ENCODE assay signal across 19 mouse cellular contexts in genomic region chr3:101722001-101722400, GRCm38 (mm10).
DNase-seq lines count a peak whose midpoint lies in the region; ATAC-seq lines count a peak whose summit lies in the region.
"Had no signal": no experiment of that assay in that cellular context is flagged by ENCODE, and none has a peak within 500 bp of the region (broad histone marks: within the 10 kb centered on the region; RNA-seq: fewer than 3 reads in every experiment).

No protein-coding gene starts in this region.

- no peak overlapping the region for H3K4me3 ChIP-seq in heart, embryonic 11.5 days (ENCODE audit: low read depth, low read length)

- H3K9ac ChIP-seq in heart, embryonic 11.5 days (ENCODE audit: low read depth, low read length): no peak overlapping the region

- H3K4me1 ChIP-seq in heart, embryonic 11.5 days (ENCODE audit: control insufficient read depth, insufficient read depth, low read length): no peaks in the 10 kb centered on the region

- H3K9me3 ChIP-seq in heart, embryonic 11.5 days (replicated peaks; ENCODE audit: control insufficient read depth, low read length): no peaks in the 10 kb centered on the region
- H3K9me3 ChIP-seq: G1E had no signal

- H3K27me3 ChIP-seq in heart, embryonic 11.5 days (ENCODE audit: control insufficient read depth, insufficient read depth, low read length): no peaks in the 10 kb centered on the region
- H3K27me3 ChIP-seq: CH12.LX, Patski had no signal

- no peak for ATAC-seq in heart, embryonic 11.5 days (replicated peaks; ENCODE audit: insufficient number of reproducible peaks, low FRiP score, low TSS enrichment)
- ATAC-seq: activated CD4-positive, CD25-positive, alpha-beta regulatory T cell, adult 4 months; CD4-positive, CD25-positive, alpha-beta regulatory T cell, adult 4 months; Patski had no signal

- no peaks in the 10 kb centered on the region for H3K36me3 ChIP-seq in heart, embryonic 11.5 days (ENCODE audit: control insufficient read depth, insufficient read depth, low read length)
- H3K36me3 ChIP-seq: G1E had no signal

- H3K27ac ChIP-seq in heart, embryonic 11.5 days (ENCODE audit: low read depth, low read length): no peak overlapping the region

- DNase-seq in cerebellum, postnatal 10 days: peak; percentile 54 to 64
- no peak for DNase-seq in cerebellum, adult 11 months
- peak; percentile 18 for DNase-seq in heart, adult 11 months
- DNase-seq: adrenal gland, adult 2 months; adrenal gland, adult 8-10 months; adrenal gland, postnatal 10 days; adrenal gland, postnatal 14 days; adrenal gland, postnatal 25 days; adrenal gland, postnatal 36 days; B cell, adult 2 months; cerebellum, adult 11-12 months; cerebellum, adult 18-20 months; cerebellum, adult 2 months had no signal

- H3K4me2 ChIP-seq in heart, embryonic 11.5 days: no peak overlapping the region

- 85% methylated on average over 4 of the region's 4 CpGs for WGBS in heart, embryonic 11.5 days (ENCODE audit: insufficient replicate concordance)
